Mouse (Mus musculus): Measurements from ENCODE around the gene Serpinb9d. TPM values are rescaled to one million over a fixed set of nuclear protein-coding genes. Genes with fewer than 3 reads are reported as not detected.
"Not testable (repeated sequence)": the region's sequence is repeated elsewhere in the genome, so short reads cannot be mapped to it uniquely, and the experiment has no call there.

Gene Serpinb9d
- polyA plus RNA-seq (2014; fragmentation: Nextera tagmentation; extraction: Ambion mirVana) = not detected in 2 replicates

DNA sequence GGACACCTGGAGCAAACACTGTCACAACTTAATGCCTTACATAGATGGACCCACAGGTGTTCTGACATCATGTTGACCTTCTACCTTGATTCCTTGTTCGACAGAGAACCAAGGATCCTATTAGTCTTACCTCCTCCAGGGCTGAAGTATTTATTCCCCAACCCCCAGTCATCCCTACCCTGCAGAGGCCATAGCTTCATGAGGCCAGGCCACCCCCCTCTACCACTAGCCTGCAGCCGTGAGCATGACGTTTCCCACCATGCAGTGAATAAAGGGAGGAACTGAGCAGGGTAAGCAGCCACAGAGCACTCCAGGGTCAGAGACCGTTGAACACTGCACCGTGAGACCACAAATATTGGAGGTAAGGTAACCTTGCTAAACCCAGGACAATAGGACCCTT lies at the start of gene Serpinb9d:
Gene Serpinb9d, plus strand, starts transcription at position 301 of the 400 bp plus-strand sequence.
- Histone ChIP-seq H3K27me3 (ENCODE audit: control insufficient read depth, insufficient read depth, low read length) (no peaks in the 10 kb centered on the region), H3K36me3 (ENCODE audit: control insufficient read depth, insufficient read depth, low read length) (no peaks in the 10 kb centered on the region), H3K9ac (replicated peaks; ENCODE audit: low read length) (no peak within 1 kb of the TSS), H3K4me1 (ENCODE audit: control insufficient read depth, insufficient read depth, low read length) (no peaks in the 10 kb centered on the region), H3K4me3 (replicated peaks; ENCODE audit: low read depth, low read length) (no peak within 1 kb of the TSS), H3K9me3 (ENCODE audit: control insufficient read depth, low read length) (no peaks in the 10 kb centered on the region), H3K4me2 (ENCODE audit: low read length) (no peak within 1 kb of the TSS), H3K27ac (replicated peaks; ENCODE audit: low read depth, low read length) (no peak within 1 kb of the TSS)
- DNase-seq (no peak), ATAC-seq (ENCODE audit: low FRiP score, low TSS enrichment) (no peak)
- 78% methylated on average over 5 of the region's 5 CpGs for WGBS

DNA sequence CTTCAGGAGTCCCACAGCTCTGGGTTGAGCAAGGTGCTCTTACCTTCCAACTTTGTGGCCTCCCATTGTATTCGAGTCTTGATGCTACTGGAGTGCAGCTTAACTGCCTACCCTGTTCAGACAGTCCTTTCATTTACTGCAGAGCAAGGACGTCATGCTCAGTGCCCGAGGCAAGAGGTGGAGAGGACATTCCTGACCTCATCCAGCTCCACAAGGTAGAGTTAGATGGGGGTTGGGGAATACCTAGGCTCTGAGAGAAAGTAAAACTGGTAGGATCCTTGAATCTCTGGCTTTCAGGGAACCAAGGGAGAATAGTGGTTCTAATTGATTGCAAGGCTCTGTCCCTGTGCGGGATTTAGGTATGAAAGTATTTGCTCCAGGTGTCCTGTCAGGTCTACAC lies 33.1 kb upstream of the Serpinb9d start, which contains the start of gene Serpinb9c:
Gene Serpinb9c, minus strand, starts transcription at position 101 of the 400 bp plus-strand sequence.
- DNase-seq (no peak), ATAC-seq (ENCODE audit: low FRiP score, low TSS enrichment) (no peak)
- Histone ChIP-seq H3K27me3 (ENCODE audit: control insufficient read depth, insufficient read depth, low read length) (no peaks in the 10 kb centered on the region), H3K4me2 (ENCODE audit: low read length) (no peak within 1 kb of the TSS), H3K36me3 (ENCODE audit: control insufficient read depth, insufficient read depth, low read length) (no peaks in the 10 kb centered on the region), H3K4me1 (ENCODE audit: control insufficient read depth, insufficient read depth, low read length) (no peaks in the 10 kb centered on the region), H3K27ac (replicated peaks; ENCODE audit: low read depth, low read length) (no peak within 1 kb of the TSS), H3K9ac (replicated peaks; ENCODE audit: low read length) (no peak within 1 kb of the TSS), H3K9me3 (ENCODE audit: control insufficient read depth, low read length) (0 out of 2 replicates have a peak, but pooled peaks cover 3% of the 10 kb centered on the region), H3K4me3 (replicated peaks; ENCODE audit: low read depth, low read length) (no peak within 1 kb of the TSS)
- 81% methylated on average over 4 of the region's 4 CpGs for WGBS

DNA sequence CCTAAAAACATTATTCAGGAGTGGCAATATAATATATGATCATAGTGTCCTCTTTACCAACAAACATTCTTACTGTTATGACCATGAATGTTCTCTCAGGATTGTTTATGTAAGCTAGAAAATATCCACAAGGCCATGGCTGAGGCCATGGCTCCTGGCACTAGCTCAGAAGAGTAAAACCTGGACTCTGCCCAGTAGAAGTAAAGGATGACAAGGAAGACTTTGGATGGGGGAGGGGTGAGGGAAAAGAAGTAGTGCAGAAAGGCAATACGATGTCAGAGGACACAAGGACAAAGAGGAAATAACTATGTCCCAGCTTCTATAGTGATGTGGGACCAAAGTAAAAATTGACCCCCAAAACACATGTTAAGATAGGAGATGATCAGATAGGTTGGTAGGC lies 2.3 kb upstream of the Serpinb9d start:
- not testable (repeated sequence) for H3K4me2 ChIP-seq (ENCODE audit: low read length); DNase-seq; H3K27me3 ChIP-seq (ENCODE audit: control insufficient read depth, insufficient read depth, low read length); H3K9me3 ChIP-seq (ENCODE audit: control insufficient read depth, low read length); H3K4me1 ChIP-seq (ENCODE audit: control insufficient read depth, insufficient read depth, low read length); H3K27ac ChIP-seq (replicated peaks; ENCODE audit: low read depth, low read length); H3K4me3 ChIP-seq (replicated peaks; ENCODE audit: low read depth, low read length); H3K9ac ChIP-seq (replicated peaks; ENCODE audit: low read length); ATAC-seq (ENCODE audit: low FRiP score, low TSS enrichment); H3K36me3 ChIP-seq (ENCODE audit: control insufficient read depth, insufficient read depth, low read length)
- WGBS = 95% methylated on average over 1 of the region's 1 CpGs

DNA sequence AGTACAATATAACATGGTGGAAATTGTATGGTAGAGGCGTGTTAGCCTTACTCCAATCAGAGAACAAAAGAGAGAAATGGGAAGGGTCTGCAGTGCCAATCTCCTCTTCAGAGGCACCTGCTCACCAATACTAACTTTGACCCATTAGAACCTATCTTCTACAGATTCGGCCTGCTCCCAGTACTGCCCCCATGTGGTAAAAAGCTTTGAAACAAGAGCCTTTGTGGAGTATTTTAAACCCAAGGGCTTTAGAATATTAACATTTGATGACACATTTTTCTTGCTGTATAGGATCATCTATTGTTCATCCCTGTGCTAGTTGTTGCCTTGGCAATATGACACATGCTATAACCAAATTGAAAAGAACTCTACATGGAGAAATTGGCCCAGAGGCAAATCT lies 7.0 kb downstream of the Serpinb9d start:
- no peak for DNase-seq
- WGBS = 77% methylated on average over 2 of the region's 2 CpGs

DNA sequence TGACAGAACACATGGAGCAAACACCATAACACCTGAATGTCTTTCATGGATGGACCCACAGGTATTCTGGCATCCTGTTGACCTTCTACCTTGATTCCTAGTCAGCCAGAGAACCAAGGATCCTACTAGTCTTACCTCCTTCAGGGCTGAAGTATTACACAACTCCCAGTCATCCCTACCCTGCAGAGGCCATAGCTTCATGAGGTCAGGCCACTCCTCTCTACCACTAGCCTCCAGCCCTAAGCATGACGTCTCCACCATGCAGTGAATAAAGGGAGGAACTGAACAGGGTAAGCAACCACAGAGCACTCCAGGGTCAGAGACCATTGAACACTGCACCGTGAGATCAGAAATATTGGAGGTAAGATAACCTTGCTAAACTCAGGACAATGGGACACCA lies 56.6 kb downstream of the Serpinb9d start, which contains the start of gene Serpinb9e:
Gene Serpinb9e, plus strand, starts transcription at position 301 of the 400 bp plus-strand sequence.
- H3K27me3 ChIP-seq (ENCODE audit: control insufficient read depth, insufficient read depth, low read length); ATAC-seq (ENCODE audit: low FRiP score, low TSS enrichment); DNase-seq; H3K36me3 ChIP-seq (ENCODE audit: control insufficient read depth, insufficient read depth, low read length); H3K4me2 ChIP-seq (ENCODE audit: low read length); H3K27ac ChIP-seq (replicated peaks; ENCODE audit: low read depth, low read length); H3K9ac ChIP-seq (replicated peaks; ENCODE audit: low read length); H3K4me1 ChIP-seq (ENCODE audit: control insufficient read depth, insufficient read depth, low read length); H3K4me3 ChIP-seq (replicated peaks; ENCODE audit: low read depth, low read length); H3K9me3 ChIP-seq (ENCODE audit: control insufficient read depth, low read length): not testable (repeated sequence)
- 87% methylated on average over 2 of the region's 2 CpGs for WGBS

More for the DNA sequence above, 7.0 kb downstream of the Serpinb9d start:
- H3K9ac ChIP-seq (replicated peaks; ENCODE audit: low read length) = no peak overlapping the region
- ATAC-seq (ENCODE audit: low FRiP score, low TSS enrichment) = no peak
- H3K4me2 ChIP-seq (ENCODE audit: low read length) = no peak overlapping the region
- no peak overlapping the region for H3K4me3 ChIP-seq (replicated peaks; ENCODE audit: low read depth, low read length)
- H3K27ac ChIP-seq (replicated peaks; ENCODE audit: low read depth, low read length) = no peak overlapping the region
- H3K36me3 ChIP-seq (ENCODE audit: control insufficient read depth, insufficient read depth, low read length) = no peaks in the 10 kb centered on the region
- H3K4me1 ChIP-seq (ENCODE audit: control insufficient read depth, insufficient read depth, low read length) = no peaks in the 10 kb centered on the region
- H3K9me3 ChIP-seq (ENCODE audit: control insufficient read depth, low read length) = no peaks in the 10 kb centered on the region
- no peaks in the 10 kb centered on the region for H3K27me3 ChIP-seq (ENCODE audit: control insufficient read depth, insufficient read depth, low read length)

Other genes with a start within 250 kb of the Serpinb9d start
- 0.81 and 0.95 TPM in 2 replicates for gene Serpinb6b, start 227.8 kb upstream of the Serpinb9d start, polyA plus RNA-seq (2014; fragmentation: Nextera tagmentation; extraction: Ambion mirVana)
- 0.32 and 1.8 TPM in 2 replicates for gene Serpinb9, start 189.7 kb upstream of the Serpinb9d start, polyA plus RNA-seq (2014; fragmentation: Nextera tagmentation; extraction: Ambion mirVana)
- 0.62 TPM in 1 of 2 replicates, not detected in the other for gene Serpinb9b, start 165.5 kb upstream of the Serpinb9d start, polyA plus RNA-seq (2014; fragmentation: Nextera tagmentation; extraction: Ambion mirVana)
- 0.84 and 1.3 TPM in 2 replicates for gene Serpinb1b, start 114.4 kb upstream of the Serpinb9d start, polyA plus RNA-seq (2014; fragmentation: Nextera tagmentation; extraction: Ambion mirVana)
- not detected in 2 replicates for gene Serpinb9c, start 33.2 kb upstream of the Serpinb9d start, polyA plus RNA-seq (2014; fragmentation: Nextera tagmentation; extraction: Ambion mirVana)
- gene Serpinb9e, start 56.7 kb downstream of the Serpinb9d start, polyA plus RNA-seq (2014; fragmentation: Nextera tagmentation; extraction: Ambion mirVana) = not detected in 2 replicates
- gene Serpinb9f, start 131.1 kb downstream of the Serpinb9d start, polyA plus RNA-seq (2014; fragmentation: Nextera tagmentation; extraction: Ambion mirVana) = not detected in 2 replicates
- gene Gm11397, start 202.8 kb downstream of the Serpinb9d start, polyA plus RNA-seq (2014; fragmentation: Nextera tagmentation; extraction: Ambion mirVana) = not detected in 2 replicates